Mouse (Mus musculus): ENCODE measurements around the gene Otud7a.

Gene Otud7a

DNA sequence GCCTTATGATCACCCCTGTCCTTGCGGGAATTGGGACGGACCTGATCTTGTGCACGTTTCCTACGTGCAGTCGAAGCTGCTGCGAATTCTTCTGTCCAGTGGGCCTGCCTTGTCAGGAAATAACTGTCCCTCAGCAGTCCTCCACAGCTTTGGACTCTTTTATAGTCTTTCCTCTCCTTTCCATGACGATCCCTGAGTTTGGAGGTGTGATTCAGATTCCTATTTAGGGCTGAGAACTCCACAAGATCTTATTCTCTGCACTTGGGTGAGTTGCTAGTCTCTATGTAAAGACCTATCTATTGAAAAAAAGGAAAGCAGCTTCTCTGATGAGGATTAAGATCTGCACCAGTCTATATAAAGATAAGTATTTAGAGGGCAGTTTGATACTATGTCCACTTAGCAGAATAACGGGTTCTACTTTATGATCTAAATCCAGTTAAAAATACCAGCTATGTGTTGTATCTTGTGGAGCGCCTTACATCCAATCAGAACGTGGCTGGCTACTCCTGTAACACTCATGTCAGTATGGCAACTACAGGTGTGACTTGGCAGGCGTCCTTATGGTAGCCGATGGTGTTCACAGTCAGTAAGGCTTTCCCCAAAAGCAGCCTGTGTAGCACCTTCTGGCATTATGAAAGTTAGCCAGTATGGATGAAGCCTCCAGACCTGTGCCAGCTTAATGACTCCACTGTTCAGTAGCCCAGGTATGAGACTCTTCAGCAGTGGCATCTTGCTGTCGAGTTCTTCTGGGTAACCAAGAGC is 274.8 kb downstream of the Otud7a start:
- no peak for DNase-seq

DNA sequence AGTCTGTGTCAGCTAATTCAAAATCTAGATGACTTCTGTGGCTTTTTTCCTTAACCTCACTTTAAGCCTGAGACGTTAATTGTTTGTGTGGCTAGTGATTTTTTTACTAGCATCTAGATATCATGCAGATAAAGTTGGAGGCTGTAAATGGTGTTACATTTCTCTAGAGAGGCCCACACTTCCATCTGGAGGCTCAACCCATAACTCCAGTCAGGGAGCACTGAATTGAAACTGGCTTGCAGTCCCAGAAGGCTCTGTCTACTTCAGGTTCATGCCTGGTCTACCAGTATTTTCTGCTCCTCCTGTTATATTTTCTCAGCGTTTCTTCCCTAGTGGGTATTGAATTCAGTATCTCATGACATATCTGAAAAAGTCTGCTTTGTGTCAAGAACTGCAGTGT is 276.1 kb downstream of the Otud7a start:
- no peak for DNase-seq

DNA sequence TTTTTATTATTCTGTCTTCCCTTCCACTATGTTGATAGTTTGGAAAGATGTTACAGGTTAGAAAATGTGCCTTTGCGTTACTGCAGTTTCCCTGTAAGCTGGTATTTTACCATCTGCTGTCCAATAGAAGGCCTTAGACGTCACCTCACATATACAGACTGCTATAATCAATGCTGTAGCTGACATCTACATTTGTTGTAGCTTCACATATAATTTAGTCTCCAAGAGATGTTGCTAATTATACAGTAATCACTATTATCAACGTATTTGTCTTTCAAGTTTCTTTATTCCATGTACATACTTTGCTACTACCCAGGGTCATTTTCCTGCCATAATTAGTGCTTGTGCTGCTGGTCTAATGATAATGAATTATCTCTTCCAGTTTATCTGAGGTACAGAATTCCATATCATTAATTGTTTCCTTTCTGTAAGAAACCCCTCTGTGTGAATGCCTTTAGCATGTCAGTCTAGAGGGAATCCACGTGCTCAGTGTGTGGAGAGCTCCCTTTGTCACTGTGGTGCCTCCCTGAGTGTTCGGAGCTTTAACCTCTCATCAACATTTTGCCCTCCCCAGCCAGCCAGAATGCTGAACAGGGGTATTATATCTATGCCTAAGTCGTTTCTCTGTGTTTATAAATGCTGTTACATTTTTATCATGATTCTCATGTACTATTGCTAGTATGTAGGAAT is 280.6 kb downstream of the Otud7a start:
- no peak for DNase-seq

DNA sequence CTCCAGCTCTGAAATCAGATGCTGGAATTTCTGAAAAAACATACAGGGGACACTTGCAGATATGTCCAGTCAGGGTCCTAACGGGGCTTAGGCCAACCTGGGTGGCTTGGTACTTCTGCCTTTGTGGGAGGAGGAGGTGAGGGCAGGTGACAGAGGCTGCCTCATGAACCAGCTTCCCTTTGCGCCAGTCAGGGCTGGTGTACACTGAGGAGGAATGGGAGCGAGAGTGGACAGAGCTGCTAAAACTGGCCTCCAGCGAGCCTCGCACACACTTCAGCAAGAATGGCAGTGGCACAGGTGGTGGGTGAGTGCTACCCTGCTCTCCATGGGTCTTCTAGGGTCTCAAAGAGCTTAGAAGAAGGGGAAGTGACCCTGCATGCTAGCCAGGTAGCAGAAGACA is 285.1 kb downstream of the Otud7a start:
- no peak for DNase-seq

DNA sequence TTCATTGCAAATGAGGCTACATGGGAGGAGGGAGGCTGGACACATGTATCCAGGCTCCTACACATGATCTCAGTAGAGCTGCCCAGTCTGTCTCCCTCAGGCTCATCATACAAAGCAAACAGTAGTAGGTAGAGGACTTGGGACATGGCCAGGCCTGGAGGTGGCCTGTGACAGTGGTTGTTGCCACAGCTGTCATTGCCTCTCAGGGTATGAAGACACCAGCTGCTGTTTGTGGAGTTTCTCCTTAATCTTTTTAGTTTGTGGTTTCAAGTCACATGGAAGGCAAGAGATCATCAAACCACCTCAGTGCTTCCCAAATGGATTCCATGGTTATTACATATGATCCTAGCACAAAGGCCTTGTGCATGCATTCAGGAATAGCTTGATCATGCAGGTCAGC is 285.5 kb downstream of the Otud7a start:
- DNase-seq: no peak

DNA sequence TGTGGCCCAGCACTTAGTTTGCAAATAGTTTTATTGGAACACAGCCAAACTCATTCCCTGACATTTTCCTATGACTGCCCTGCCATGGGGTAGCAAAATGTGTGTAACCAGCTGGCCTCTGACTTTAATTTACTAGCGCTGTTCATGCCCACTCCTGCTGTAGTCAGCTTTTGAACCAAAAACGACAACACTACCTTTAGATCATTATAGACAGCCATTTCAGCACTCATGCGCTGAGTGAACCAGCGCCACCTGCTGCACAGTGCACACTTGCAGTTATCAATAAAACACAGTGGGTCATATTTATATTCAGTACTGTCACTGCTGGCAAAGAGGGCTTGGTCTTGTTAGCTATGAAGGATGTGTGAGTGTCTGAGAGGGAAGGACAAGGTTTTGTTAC is 293.2 kb downstream of the Otud7a start:
- no peak for DNase-seq

DNA sequence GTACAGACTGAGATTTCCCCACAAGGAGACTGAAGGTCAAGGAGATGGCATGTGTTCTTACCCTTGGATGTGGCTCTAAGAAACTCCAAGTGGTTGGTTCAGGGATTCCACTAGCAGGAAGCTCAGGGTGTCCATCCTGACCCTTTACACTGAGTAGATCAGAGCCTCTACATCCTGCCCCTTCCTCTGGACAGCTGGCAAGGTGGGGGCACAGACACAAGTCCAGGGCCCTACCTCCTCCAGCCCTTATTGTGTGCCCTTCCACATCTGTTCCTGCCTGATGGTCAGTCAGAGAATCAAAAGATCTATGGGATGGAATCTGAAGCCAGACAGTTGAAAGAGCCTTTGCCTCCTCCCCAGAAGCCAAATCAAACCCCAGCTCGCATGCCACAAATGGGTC is 293.6 kb downstream of the Otud7a start:
- DNase-seq: no peak

DNA sequence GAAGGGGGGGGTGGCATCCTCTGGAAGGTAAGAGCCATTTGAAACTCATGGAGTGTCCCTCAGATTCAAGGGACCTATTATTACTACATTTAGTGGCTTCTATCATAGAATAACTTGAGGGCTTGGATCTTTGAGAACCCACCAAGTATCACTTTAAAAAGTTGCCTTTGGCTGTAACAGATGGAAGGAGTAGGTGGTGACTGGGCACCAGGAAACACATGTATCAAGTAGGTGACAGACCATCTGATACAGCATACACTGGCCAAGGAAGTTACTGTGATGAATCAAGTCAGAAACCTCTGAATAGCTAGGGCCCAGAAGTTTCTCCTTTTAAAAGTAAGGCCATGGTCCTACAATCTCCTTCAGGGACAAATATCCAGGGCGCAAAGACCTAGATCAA is 298.6 kb downstream of the Otud7a start:
- no peak for DNase-seq

DNA sequence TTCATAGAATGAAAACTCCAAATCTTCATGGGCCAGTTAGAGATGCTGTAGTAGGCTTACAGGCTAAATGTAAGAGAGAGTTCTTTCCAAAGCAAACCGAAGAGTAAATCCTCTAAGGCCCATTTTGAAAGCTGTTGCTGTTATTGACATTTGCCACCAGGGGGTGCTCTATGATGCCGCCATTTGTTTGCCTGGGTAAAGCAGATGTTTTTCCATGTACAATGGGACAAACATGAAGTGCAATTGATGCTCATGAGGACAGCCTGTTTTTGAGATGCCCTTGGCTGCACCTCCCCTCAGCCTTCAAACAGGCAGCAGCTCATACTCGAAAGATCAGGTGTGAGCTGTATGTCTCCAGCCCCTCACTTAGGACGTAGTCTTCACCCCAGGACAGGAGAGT is 307.5 kb downstream of the Otud7a start:
- DNase-seq: peak; percentile 21 to 22

DNA sequence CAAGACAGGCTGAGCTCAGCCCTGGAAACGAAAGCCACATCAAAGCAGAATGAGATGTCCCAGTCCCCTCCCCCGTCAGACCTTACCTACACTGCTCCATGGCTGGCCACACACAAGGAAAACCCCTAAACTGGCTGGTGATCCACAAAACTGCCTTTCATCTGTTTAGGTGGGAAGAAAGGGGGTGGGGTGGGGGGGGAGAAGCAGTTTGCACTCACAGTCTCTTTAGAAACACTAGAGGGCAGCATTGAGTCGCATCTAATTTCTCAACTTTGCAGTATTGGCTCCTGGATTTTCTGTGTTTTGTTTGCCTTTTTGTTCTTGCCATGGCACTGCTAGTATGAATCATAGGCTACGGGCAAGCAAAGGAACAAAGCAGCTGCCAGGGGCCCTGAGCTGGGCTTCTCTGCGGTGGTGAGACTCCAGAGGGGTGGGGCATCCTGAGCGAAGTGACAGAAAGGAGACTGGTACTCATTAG is 308.8 kb downstream of the Otud7a start:
- peak in 1 of 2 experiments; percentile 29 for DNase-seq

DNA sequence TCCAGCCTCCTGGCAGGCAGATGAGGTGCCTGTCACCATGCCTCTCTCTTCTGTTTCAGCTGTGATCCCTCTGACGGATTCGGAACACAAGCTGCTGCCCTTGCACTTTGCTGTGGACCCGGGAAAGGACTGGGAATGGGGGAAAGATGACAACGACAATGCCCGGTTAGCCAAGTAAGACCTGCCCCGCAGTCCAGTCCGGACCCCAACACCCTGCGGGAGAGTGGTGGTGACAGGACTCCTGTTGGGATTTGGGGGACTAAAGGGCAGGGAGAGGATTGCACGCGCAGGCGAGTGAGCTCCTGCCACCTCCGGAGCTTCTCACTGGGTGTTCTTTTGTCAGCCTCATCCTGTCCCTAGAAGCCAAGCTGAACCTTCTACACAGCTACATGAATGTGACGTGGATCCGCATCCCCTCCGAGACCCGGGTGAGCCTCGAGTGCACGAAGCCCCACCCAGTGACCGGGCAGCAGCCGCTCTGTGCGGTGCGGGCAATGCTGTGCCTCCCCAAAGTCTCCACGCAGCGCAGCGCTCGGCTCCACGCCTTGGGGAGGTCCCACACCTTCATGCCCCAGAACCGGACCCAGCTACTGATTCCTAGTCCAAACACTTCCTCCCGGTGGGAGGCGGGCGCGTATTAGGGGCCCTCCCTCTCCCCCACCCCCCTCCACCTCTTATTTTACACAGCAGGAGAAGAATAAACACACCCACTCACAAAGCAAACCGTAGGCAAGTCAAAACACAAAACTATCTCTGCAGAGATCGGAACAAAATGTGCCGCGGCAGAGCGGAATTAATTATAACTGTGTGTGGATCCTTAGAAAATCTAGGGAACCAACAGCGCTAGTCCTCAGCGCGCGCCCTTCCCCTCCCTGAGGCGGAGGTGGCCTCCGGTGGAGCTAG is 310.3 kb downstream of the Otud7a start:
- no peak for DNase-seq

DNA sequence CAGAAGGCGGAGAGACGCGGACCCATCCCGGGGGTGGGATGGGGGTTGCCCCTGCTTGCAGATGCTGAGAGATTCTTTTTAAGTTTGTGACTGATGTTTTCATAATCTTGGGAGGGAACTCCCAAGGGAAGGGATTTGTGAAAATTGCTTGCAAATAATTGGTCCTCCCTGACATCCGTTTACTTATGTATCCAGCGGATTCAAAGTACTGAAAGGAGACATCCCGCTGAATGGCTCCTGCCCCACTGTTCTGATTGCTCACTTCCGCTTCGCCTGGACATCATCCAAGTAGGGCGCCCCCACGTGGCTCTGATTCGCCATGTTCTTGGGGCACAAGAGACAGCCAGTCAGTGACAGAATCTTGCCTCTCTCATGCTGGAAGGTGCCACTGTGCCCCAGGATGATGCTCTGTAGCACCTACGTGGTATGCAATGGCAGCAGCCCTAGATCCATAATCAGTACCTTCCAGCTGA is 311.0 kb downstream of the Otud7a start:
- peak; percentile 78 to 86 for DNase-seq

DNA sequence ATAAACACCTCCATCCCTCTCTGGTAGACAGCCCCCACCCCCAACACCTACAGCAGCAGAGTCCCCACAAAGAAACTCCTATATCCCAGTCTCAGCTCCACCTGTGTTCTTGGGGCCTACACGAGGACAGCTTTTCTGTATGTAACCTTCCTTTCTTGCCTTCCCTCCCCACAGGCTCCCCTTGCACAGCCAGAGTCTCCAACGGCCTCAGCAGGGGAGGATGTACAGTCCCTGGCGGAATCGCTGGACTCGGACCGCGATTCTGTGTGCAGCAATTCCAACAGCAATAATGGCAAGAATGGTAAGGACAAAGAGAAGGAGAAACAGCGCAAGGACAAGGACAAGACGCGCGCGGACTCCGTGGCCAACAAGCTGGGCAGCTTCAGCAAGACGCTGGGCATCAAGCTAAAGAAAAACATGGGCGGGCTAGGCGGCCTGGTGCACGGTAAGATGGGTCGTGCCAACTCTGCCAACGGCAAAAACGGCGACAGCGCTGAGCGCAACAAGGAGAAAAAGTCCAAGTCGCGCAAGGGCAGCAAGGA is 312.7 kb downstream of the Otud7a start:
- DNase-seq: no peak

DNA sequence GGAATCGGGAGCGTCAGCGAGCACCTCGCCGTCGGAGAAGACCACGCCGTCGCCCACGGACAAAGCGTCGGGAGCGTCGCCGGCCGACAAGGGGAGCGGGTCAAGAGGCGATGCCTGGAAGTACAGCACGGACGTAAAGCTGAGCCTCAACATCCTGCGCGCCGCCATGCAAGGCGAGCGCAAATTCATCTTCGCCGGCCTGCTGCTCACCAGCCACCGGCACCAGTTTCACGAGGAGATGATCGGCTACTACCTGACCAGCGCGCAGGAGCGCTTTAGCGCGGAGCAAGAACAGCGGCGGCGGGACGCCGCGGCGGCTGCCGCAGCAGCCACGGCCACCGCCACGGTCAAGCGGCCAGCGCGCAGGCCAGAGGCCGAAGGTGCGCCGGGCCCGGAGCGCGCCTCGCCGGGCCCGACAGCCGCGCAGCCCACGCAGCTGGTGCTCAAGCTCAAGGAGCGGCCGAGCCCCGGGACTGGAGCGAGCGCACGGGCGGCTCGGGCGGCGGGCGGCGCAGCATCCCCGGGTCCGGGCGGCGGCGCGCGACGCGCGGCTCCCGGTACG is 313.2 kb downstream of the Otud7a start:
- no peak for DNase-seq

DNA sequence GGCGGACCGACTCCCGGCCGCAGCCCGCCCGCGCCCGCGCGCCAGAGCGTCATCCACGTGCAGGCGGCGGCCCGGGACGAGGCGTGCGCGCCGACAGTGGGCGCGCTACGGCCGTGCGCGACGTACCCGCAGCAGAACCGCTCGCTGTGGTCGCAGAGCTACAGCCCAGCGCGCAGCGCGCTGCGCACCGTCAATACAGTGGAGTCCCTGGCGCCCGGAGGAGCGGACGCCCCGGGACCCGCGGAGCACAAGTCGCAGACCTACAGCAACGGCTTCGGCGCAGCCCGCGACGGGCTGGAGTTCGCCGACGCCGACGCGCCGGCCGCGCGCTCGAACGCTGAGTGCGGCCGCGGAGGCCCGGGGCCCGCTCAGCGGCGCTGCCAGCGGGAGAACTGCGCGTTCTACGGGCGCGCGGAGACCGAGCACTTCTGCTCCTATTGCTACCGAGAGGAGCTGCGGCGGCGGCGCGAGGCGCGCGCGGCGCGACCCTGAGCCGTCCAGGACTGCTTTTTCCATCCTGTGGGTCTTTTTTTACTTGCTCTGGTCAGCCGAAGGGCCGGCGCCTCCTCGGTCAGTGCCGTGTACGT is 313.8 kb downstream of the Otud7a start:
- no peak for DNase-seq

DNA sequence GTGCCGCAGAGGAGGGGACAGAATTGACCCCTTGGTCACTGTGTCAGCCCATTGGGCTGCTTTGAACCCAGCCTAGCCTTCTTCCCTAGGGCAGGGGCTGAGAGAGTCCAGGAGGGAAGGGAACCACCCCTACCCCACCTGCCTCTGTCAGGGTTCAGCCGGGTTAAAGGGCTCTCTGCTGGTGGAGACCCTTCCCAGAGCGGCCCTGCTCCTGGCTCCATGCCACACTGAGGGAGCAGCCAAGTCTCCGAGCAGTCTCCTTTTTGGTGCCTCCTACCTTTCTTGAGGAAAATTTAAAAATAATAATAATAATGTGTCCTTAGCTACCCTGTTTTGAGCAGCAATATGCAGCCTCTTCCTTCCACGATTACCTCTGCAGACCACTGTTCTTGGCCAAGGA is 315.1 kb downstream of the Otud7a start:
- no peak for DNase-seq

DNA sequence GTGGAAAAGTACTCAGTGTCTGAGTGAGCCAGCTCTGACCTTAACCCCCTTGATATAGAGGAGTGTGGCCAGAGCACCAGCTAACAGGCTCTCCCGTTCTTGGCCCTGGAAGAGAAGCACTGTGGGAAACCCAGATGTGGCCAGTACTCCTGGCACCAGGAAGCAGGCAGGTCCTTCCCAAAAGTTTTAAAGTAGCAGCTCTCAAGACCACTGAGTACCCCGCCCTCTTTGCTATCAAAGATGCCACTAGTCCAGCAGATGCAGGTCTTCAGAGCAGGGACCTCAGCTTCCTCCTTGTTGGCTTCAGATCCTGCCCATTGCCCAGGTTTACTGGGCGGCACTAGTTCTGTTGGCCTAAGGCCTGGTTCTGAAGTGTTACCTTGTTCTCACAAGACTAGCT is 318.0 kb downstream of the Otud7a start:
- no peak for DNase-seq

DNA sequence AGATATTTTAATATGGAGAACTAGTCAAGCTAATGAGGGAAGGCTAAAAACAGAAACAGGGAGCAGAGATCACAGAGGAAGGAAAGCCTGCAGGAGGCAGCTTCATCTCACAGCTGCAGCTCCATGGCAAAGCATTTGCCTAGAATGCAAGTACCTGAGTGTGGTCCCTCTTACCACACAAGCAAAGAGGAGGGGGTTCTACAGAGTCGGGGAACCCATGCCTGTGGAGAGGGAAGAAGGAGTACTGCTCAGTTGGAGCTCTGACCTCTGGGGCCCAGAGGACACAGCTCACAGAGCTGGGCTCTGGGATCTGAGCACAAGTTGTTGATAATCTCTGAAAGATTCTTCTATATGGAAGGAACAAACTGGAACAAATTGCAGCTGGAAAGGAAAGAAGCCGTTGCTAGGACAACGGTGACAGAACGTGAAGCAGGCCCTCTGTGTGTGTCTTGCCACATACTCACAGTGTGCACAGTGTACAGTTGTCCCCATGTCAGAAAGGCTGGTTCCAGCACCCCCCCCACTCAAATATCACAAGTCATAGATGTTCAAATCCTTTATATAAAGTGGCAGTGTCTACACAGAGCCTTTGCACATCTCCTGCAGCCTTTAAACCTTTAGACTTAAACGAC is 324.0 kb downstream of the Otud7a start:
- DNase-seq: no peak

DNA sequence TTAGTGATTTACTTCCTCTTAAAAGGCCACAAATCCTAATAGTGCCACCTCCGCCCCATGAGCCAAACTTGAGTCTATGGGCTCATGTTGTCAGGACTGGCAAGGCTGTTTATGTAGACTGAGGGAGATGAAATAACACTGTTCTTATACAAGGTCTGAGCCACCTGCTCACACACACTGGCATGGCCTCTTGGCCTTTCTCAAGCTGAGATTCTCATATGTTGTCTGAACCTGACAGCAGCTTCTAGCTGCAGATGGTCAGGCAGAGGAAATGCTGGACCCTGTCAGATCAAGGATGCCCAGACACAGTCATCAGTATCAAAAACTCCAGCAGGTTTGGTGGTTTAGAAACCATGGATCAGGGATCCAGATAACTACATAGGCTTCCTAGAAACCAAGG is 328.7 kb downstream of the Otud7a start:
- no peak for DNase-seq

DNA sequence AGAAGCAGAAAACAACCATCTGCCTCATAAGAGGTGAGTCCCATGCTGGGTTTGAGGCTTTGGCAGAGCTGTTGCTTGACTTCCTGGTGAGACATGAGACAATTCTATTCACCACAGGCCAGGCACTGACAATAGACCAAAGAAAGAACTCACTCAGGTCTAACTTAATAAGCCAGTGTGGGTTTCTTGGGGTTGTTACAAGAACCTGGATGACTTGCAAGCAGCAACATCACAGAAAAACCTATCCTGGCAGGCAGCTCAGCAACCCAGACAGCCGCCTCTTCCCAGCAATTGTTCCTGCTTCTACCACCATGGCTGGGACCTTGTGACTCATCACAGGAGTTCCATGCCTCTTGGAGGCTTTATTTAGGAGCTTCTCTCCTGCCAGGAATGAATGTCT is 329.7 kb downstream of the Otud7a start:
- DNase-seq: no peak

DNA sequence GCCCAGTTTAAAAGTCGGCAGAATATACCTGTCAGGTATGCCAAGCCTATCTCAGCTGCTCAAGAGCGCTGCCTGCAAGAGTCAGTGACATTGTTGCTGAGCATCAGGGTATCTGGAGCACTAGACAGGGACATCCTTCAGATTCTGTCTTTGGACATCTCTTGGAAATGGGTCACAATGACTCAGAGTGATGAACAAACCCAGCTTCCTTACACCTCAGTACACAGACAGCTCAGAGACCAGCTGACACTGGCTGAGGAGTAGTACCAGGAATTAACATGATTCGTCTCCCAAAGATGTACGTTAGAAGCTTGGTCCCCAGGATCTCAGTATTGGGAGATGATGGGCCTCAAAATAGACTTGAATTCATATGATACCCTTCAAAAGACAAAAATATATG is 332.8 kb downstream of the Otud7a start:
- DNase-seq: no peak

DNA sequence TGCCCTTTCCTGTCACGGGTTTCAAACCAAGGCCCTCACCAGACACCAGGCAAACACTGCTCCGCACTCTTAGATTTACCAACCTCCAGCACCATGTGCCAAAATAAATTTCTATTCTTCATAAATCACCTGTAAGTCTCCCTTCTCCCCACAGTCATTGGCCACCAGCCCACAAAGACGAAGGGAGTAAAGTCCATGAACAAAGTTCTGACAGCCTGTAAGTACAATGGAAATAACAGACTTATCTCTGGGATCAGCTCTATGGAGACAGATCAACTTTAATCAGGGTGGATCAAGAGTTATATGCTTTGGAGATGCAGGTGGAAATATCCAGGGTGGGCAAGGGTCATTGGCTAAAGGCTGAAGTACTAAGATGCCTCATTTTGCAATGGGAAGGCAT is 336.3 kb downstream of the Otud7a start:
- DNase-seq: peak; percentile 30 to 38

All from kidney, adult 8-10 months (tissue).